17 mouse cellular contexts compared by ENCODE assay signal in genomic region chr10:20058031-20058430, GRCm38 (mm10).
DNase-seq lines count a peak whose midpoint lies in the region; ATAC-seq and TF ChIP-seq lines count a peak whose summit lies in the region.
"Had no signal": no experiment of that assay in that cellular context is flagged by ENCODE, and none has a peak within 500 bp of the region (broad histone marks: within the 10 kb centered on the region; RNA-seq: fewer than 3 reads in every experiment).

No protein-coding gene starts in this region.

- no peak overlapping the region for H3K9ac ChIP-seq in heart, embryonic 12.5 days
- H3K9ac ChIP-seq: limb, embryonic 13.5 days; liver, embryonic 15.5 days; neural tube, embryonic 12.5 days had no signal

- no peak for ATAC-seq in heart, embryonic 12.5 days (ENCODE audit: insufficient number of reproducible peaks, low FRiP score)
- peak; percentile 80 for ATAC-seq in monocyte, adult 5-6 weeks (replicated peaks; ENCODE audit: insufficient number of reproducible peaks, low FRiP score, low TSS enrichment, poor library complexity, severe bottlenecking)
- ATAC-seq: hindbrain, embryonic 16.5 days had no signal

- no peak overlapping the region for H3K27ac ChIP-seq in heart, embryonic 10.5 days
- no peak overlapping the region for H3K27ac ChIP-seq in heart, embryonic 12.5 days (ENCODE audit: poor library complexity, severe bottlenecking)
- peak overlapping the region; percentile 44; the same call in 1 of the 2 replicates for H3K27ac ChIP-seq in bone marrow, adult 2 months (ENCODE audit: control insufficient read depth, insufficient read depth, low read depth, low read length, poor library complexity)
- H3K27ac ChIP-seq: limb, embryonic 13.5 days; neural tube, embryonic 12.5 days had no signal

- H3K27me3 ChIP-seq in heart, embryonic 10.5 days (ENCODE audit: insufficient read depth, poor library complexity, severe bottlenecking): no peaks in the 10 kb centered on the region
- H3K27me3 ChIP-seq in heart, embryonic 12.5 days (replicated peaks): no peaks in the 10 kb centered on the region
- H3K27me3 ChIP-seq: limb, embryonic 13.5 days; liver, embryonic 15.5 days; megakaryocyte, embryonic 14.5 days; neural tube, embryonic 12.5 days had no signal

- peaks cover 28% of the 10 kb centered on the region for H3K36me3 ChIP-seq in heart, embryonic 10.5 days
- peaks cover 39% of the 10 kb centered on the region for H3K36me3 ChIP-seq in heart, embryonic 12.5 days
- H3K36me3 ChIP-seq: limb, embryonic 13.5 days; liver, embryonic 15.5 days; neural tube, embryonic 12.5 days had no signal

- WGBS in heart, embryonic 10.5 days: 94% methylated on average over 10 of the region's 10 CpGs
- WGBS in heart, embryonic 12.5 days: 90% methylated on average over 10 of the region's 10 CpGs
- WGBS in bone marrow, adult 2 months: 44% methylated on average over 10 of the region's 10 CpGs

- DNase-seq in heart, embryonic 10.5 days (ENCODE audit: low spot score): peak; percentile 28
- peak; percentile 70 for DNase-seq in brain, embryonic 14.5 days (ENCODE audit: low read depth)
- no peak for DNase-seq in cerebellum, postnatal 36 days
- no peak for DNase-seq in embryo, embryonic 9.5 days (ENCODE audit: extremely low spot score)
- DNase-seq: cerebellum, adult 11 months; cerebellum, postnatal 25 days; heart, postnatal 14 days; right cerebral cortex, postnatal 25 days had no signal

- H3K4me1 ChIP-seq in heart, embryonic 10.5 days: no peaks in the 10 kb centered on the region
- no peaks in the 10 kb centered on the region for H3K4me1 ChIP-seq in heart, embryonic 12.5 days (replicated peaks)
- H3K4me1 ChIP-seq in bone marrow, adult 2 months (ENCODE audit: control insufficient read depth, insufficient read depth, low read length): peaks cover 21% of the 10 kb centered on the region
- H3K4me1 ChIP-seq: liver, embryonic 15.5 days; neural tube, embryonic 12.5 days had no signal

- no peaks in the 10 kb centered on the region for H3K9me3 ChIP-seq in heart, embryonic 10.5 days
- H3K9me3 ChIP-seq in heart, embryonic 12.5 days (replicated peaks): no peaks in the 10 kb centered on the region
- H3K9me3 ChIP-seq: limb, embryonic 13.5 days; liver, embryonic 15.5 days; megakaryocyte, embryonic 14.5 days; neural tube, embryonic 12.5 days had no signal

- no peak for TF ChIP-seq CTCF in bone marrow, adult 2 months (IDR thresholded peaks at IDR 0.05; ENCODE audit: control insufficient read depth, insufficient read depth, low read length)
- TF ChIP-seq CTCF in brain, embryonic 14.5 days (IDR thresholded peaks at IDR 0.05; ENCODE audit: borderline replicate concordance, extremely low read depth, insufficient read depth, insufficient read length): no peak

- H3K4me3 ChIP-seq in heart, embryonic 10.5 days: no peak overlapping the region
- no peak overlapping the region for H3K4me3 ChIP-seq in heart, embryonic 12.5 days
- no peak overlapping the region for H3K4me3 ChIP-seq in bone marrow, adult 2 months (replicated peaks; ENCODE audit: control insufficient read depth, low read depth, low read length)
- H3K4me3 ChIP-seq: erythroblast, embryonic 14.5 days; limb, embryonic 13.5 days; liver, embryonic 15.5 days; megakaryocyte, embryonic 14.5 days; neural tube, embryonic 12.5 days had no signal

- no peak overlapping the region for H3K4me2 ChIP-seq in heart, embryonic 12.5 days
- H3K4me2 ChIP-seq: limb, embryonic 13.5 days; liver, embryonic 15.5 days; neural tube, embryonic 12.5 days had no signal

- no peak for TF ChIP-seq POLR2A in bone marrow, adult 2 months (IDR thresholded peaks at IDR 0.05; ENCODE audit: borderline replicate concordance, control insufficient read depth, low read depth, low read length)
- TF ChIP-seq POLR2A in brain, embryonic 14.5 days (IDR thresholded peaks at IDR 0.05; ENCODE audit: borderline replicate concordance, extremely low read depth, insufficient read depth, insufficient read length, poor library complexity, severe bottlenecking): no peak

Comparison
In these comparisons a context has a peak if more than half of its experiments do, and no peak if none do; other contexts are left out.
1. DNase-seq: peak in heart, embryonic 10.5 days (single experiment) and brain, embryonic 14.5 days (single experiment); none in cerebellum, postnatal 36 days (0 of 2) and embryo, embryonic 9.5 days (single experiment).